In the genomic region with DNA sequence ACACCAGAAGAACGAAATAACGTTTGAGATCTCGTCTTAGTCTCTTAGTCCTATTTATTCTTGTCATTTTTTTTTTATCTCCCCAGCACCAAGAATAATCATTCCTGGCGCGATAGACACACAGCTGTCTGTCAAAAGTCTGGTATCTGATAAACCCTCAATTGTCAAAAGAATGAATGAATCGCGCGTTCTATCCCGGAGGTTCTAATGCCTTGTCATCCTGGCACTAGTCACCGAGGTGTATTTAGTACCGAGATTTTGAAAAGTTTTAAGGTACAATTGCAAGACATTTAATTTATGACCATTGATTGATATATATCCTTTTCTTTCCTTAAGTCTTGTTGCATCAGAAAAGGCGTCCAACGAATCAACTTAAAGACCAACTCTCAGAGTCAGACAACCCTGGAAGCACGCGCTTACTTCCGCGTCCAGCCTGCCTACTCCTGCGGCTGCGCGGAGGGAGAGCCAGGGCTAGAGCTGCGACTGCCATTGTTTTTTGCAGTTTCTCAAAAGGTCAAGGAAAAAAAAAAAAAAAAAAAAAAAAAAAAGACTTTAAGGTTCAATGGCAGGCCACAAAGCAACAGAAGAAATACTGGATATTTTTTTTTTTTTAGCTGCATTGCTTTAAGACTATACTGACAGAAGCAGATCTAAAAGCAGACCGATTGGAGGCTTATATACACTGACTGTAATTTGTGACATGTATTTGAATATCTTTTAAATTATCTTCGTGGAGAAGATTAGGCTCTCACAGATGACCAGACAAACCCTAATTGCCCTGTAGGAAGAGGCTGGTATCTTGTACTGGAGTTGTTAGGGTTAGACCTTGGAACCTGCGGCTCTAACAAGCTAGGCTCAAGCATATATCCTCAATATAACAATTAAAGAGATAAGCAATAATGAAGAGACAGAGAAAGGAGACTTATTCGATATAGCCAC, we compare ENCODE assay signal across 8 mouse cellular contexts. TPM values are rescaled to one million over a fixed set of nuclear protein-coding genes. Genes with fewer than 3 reads are reported as not detected.
DNase-seq lines count a peak whose midpoint lies in the region; ATAC-seq and TF ChIP-seq lines count a peak whose summit lies in the region.

No protein-coding gene starts in this region.

- TF ChIP-seq EP300 in CH12.LX (IDR thresholded peaks at IDR 0.05; ENCODE audit: low read length) = 0 out of 2 replicates have a peak, but pooled peaks have one; percentile 35
- no peak for TF ChIP-seq EP300 in heart, postnatal 0 days (IDR thresholded peaks at IDR 0.05; ENCODE audit: low read depth)
- TF ChIP-seq EP300 in liver, postnatal 0 days (IDR thresholded peaks at IDR 0.05; ENCODE audit: low read depth) = 0 out of 2 replicates have a peak, but pooled peaks have one; percentile 22

- H3K27ac ChIP-seq in CH12.LX (ENCODE audit: insufficient read depth, low read depth) = peak overlapping the region; percentile 57
- H3K27ac ChIP-seq in heart, postnatal 0 days (ENCODE audit: low read depth) = peak overlapping the region; percentile 100
- H3K27ac ChIP-seq in liver, postnatal 0 days (ENCODE audit: low read depth) = peak overlapping the region; percentile 97
- peak overlapping the region; percentile 82 for H3K27ac ChIP-seq in neural tube, embryonic 13.5 days (replicated peaks)

- peak overlapping the region; percentile 80 for H3K9ac ChIP-seq in CH12.LX (ENCODE audit: insufficient read depth, low read depth)
- H3K9ac ChIP-seq in heart, postnatal 0 days (replicated peaks; ENCODE audit: low read depth, low read length) = peak overlapping the region; percentile 97; the same call in 1 of the 2 replicates
- H3K9ac ChIP-seq in liver, postnatal 0 days (replicated peaks) = peak overlapping the region; percentile 93
- 0 out of 2 replicates have a peak overlapping the region, but pooled peaks have one; percentile 98 for H3K9ac ChIP-seq in neural tube, embryonic 13.5 days

- H3K4me2 ChIP-seq in CH12.LX (ENCODE audit: insufficient read depth, low read depth, poor library complexity, severe bottlenecking) = peak overlapping the region; percentile 76
- peak overlapping the region; percentile 77 for H3K4me2 ChIP-seq in heart, postnatal 0 days (ENCODE audit: low read depth, low read length)
- H3K4me2 ChIP-seq in liver, postnatal 0 days (ENCODE audit: low read depth, low read length) = peak overlapping the region; percentile 75
- peak overlapping the region; percentile 85 for H3K4me2 ChIP-seq in neural tube, embryonic 13.5 days

- peak; percentile 86 for DNase-seq in CH12.LX (ENCODE audit: extremely low read depth)
- DNase-seq in brain, embryonic 18.5 days (ENCODE audit: low read depth, low spot score) = peak; percentile 74
- peak; percentile 62 for DNase-seq in fibroblast of lung, adult 2 months (ENCODE audit: low read depth)
- peak; percentile 79 for DNase-seq in heart, postnatal 0 days (ENCODE audit: low spot score)
- DNase-seq in kidney, postnatal 4 days = peak; percentile 78 to 88
- DNase-seq in liver, postnatal 0 days = peak; percentile 68
- DNase-seq in testis, postnatal 14 days (ENCODE audit: low spot score) = peak; percentile 71

- TF ChIP-seq POLR2A in CH12.LX (IDR thresholded peaks at IDR 0.05; ENCODE audit: low read depth, low read length) = no peak; the same call in 1 of the 2 replicates

- 12% methylated on average over 25 of the region's 25 CpGs for WGBS in heart, postnatal 0 days
- 12% methylated on average over 25 of the region's 25 CpGs for WGBS in liver, postnatal 0 days (ENCODE audit: insufficient replicate concordance)
- WGBS in neural tube, embryonic 13.5 days = 12% methylated on average over 25 of the region's 25 CpGs

- peaks cover 40% of the 10 kb centered on the region for H3K79me2 ChIP-seq in CH12.LX (replicated peaks; ENCODE audit: control insufficient read depth, extremely low read depth, insufficient read depth, poor library complexity, severe bottlenecking)

- ATAC-seq in heart, postnatal 0 days (ENCODE audit: insufficient read depth, low read depth) = peak; percentile 56
- peak; percentile 26; the same call in 1 of the 2 replicates for ATAC-seq in liver, postnatal 0 days
- ATAC-seq in neural tube, embryonic 13.5 days (ENCODE audit: low read depth) = peak; percentile 82

- H3K4me3 ChIP-seq in CH12.LX (replicated peaks in 1 of 3; ENCODE audit: low read depth in 2 of 3, low read length in 2 of 3, poor library complexity in 1 of 3) = peak overlapping the region; percentile 43 to 97 (median 94)
- H3K4me3 ChIP-seq in heart, postnatal 0 days (ENCODE audit: low read depth, low read length) = peak overlapping the region; percentile 97
- peak overlapping the region; percentile 85 for H3K4me3 ChIP-seq in liver, postnatal 0 days (ENCODE audit: low read depth, low read length)
- H3K4me3 ChIP-seq in neural tube, embryonic 13.5 days = peak overlapping the region; percentile 97

- dilution Hi-C loops in CH12.LX (cut with MboI; ENCODE audit: extremely low pct_ligation_motif_present, extremely low pct_unique_long_range_greater_than_20kb, low sequenced_read_pairs) = no loop called here

- no peak for TF ChIP-seq CTCF in CH12.LX (conservative IDR thresholded peaks at IDR 0.05 in 1 of 2, IDR thresholded peaks at IDR 0.05 in 1 of 2; ENCODE audit: low read depth in 2 of 2, low read length in 2 of 2)
- TF ChIP-seq CTCF in heart, postnatal 0 days (IDR thresholded peaks at IDR 0.05; ENCODE audit: low read depth) = no peak
- no peak for TF ChIP-seq CTCF in liver, postnatal 0 days (IDR thresholded peaks at IDR 0.05; ENCODE audit: low read depth)

- peaks cover 12 to 25% of the 10 kb centered on the region in 2 experiments; a peak in 3 of 4 replicates for H3K4me1 ChIP-seq in CH12.LX (ENCODE audit: control insufficient read depth in 1 of 2, insufficient read depth in 2 of 2)
- peaks cover 27% of the 10 kb centered on the region for H3K4me1 ChIP-seq in heart, postnatal 0 days (ENCODE audit: control insufficient read depth, insufficient read depth)
- H3K4me1 ChIP-seq in liver, postnatal 0 days (ENCODE audit: insufficient read depth) = peaks cover 18% of the 10 kb centered on the region
- peaks cover 40% of the 10 kb centered on the region for H3K4me1 ChIP-seq in neural tube, embryonic 13.5 days (replicated peaks)

- H3K36me3 ChIP-seq in CH12.LX (replicated peaks in 1 of 2; ENCODE audit: control insufficient read depth in 1 of 2, insufficient read depth in 1 of 2, low read length in 1 of 2) = peaks cover 15 to 18% of the 10 kb centered on the region in 2 experiments
- H3K36me3 ChIP-seq in heart, postnatal 0 days (replicated peaks; ENCODE audit: control insufficient read depth, insufficient read depth, low read length) = peaks cover 7% of the 10 kb centered on the region; the same call in 1 of the 2 replicates
- peaks cover 7% of the 10 kb centered on the region for H3K36me3 ChIP-seq in liver, postnatal 0 days (replicated peaks; ENCODE audit: insufficient read depth, low read length)
- H3K36me3 ChIP-seq in neural tube, embryonic 13.5 days = peaks cover 12% of the 10 kb centered on the region

- no peaks in the 10 kb centered on the region for H3K9me3 ChIP-seq in CH12.LX (replicated peaks; ENCODE audit: low read length)
- H3K9me3 ChIP-seq in heart, postnatal 0 days (replicated peaks; ENCODE audit: control insufficient read depth, low read length) = no peaks in the 10 kb centered on the region
- no peaks in the 10 kb centered on the region for H3K9me3 ChIP-seq in liver, postnatal 0 days (ENCODE audit: low read length)
- no peaks in the 10 kb centered on the region for H3K9me3 ChIP-seq in neural tube, embryonic 13.5 days

- no peak for TF ChIP-seq RAD21 in CH12.LX (IDR thresholded peaks at IDR 0.05; ENCODE audit: low read depth, low read length)

- H3K27me3 ChIP-seq in CH12.LX (replicated peaks) = peaks cover 6% of the 10 kb centered on the region
- H3K27me3 ChIP-seq in heart, postnatal 0 days (ENCODE audit: control insufficient read depth, insufficient read depth, low read length) = no peaks in the 10 kb centered on the region
- no peaks in the 10 kb centered on the region for H3K27me3 ChIP-seq in liver, postnatal 0 days (ENCODE audit: insufficient read depth, low read length)
- 0 out of 2 replicates have a peak, but pooled peaks cover 17% of the 10 kb centered on the region for H3K27me3 ChIP-seq in neural tube, embryonic 13.5 days

- in situ Hi-C loops in CH12.LX (cut with MboI; ENCODE audit: low pct_ligation_motif_present, low pct_unique_long_range_greater_than_20kb, low sequenced_read_pairs) = no loop called here

TF ChIP-seq in CH12.LX, 34 proteins besides CTCF, POLR2A, EP300 and RAD21 (continues in another document):
- TF ChIP-seq ELF1 (IDR thresholded peaks at IDR 0.05; ENCODE audit: low read depth, low read length) (peak; percentile 95), SMC3 (IDR thresholded peaks at IDR 0.05; ENCODE audit: low read depth, low read length) (no peak), NRF1 (IDR thresholded peaks at IDR 0.05; ENCODE audit: low read depth, low read length) (peak; percentile 89), JUN (IDR thresholded peaks at IDR 0.05; ENCODE audit: insufficient read depth, low read depth, low read length) (no peak), USF2 (conservative IDR thresholded peaks at IDR 0.05; ENCODE audit: low read depth, low read length) (no peak), TCF12 (IDR thresholded peaks at IDR 0.05; ENCODE audit: low read depth, low read length) (0 out of 2 replicates have a peak, but pooled peaks have one; percentile 19), IRF4 (IDR thresholded peaks at IDR 0.05; ENCODE audit: low read depth, low read length) (no peak; the same call in 1 of the 2 replicates), ZNF384 (IDR thresholded peaks at IDR 0.05; ENCODE audit: low read depth, low read length) (peak; percentile 97), ZC3H11A (IDR thresholded peaks at IDR 0.05; ENCODE audit: low read depth, low read length) (no peak), MAFK (IDR thresholded peaks at IDR 0.05; ENCODE audit: insufficient replicate concordance, low read length) (no peak), SIN3A (IDR thresholded peaks at IDR 0.05; ENCODE audit: low read length) (peak; percentile 89), UBTF (IDR thresholded peaks at IDR 0.05; ENCODE audit: low read depth, low read length) (no peak), NELFE (IDR thresholded peaks at IDR 0.05; ENCODE audit: low read depth, low read length) (peak; percentile 85), ETS1 (conservative IDR thresholded peaks at IDR 0.05; ENCODE audit: low read depth, low read length) (no peak), HCFC1 (IDR thresholded peaks at IDR 0.05; ENCODE audit: low read depth, low read length) (no peak), MXI1 (IDR thresholded peaks at IDR 0.05; ENCODE audit: low read depth, low read length) (peak; percentile 54; the same call in 1 of the 2 replicates)

RNA-seq across cellular contexts. Expression of gene Ubr2, which starts 0.6 kb away (rescaled TPM):
- total RNA-seq in CH12.LX (2012; rRNA removed) = 32.2 and 39.6 TPM in 2 replicates
- total RNA-seq in CH12.LX (2014; rRNA removed) = 19.5 and 20.4 TPM in 2 replicates
- polyA plus RNA-seq in CH12.LX (2012; ENCODE audit: insufficient read length, low read depth) = 50.9 and 52.6 TPM in 2 replicates
- 33.4 and 37.4 TPM in 2 replicates for total RNA-seq in heart, postnatal 0 days (2014; rRNA removed; ENCODE audit: low replicate concordance)
- polyA plus RNA-seq in heart, postnatal 0 days (2015; fragmentation: Nextera tagmentation; extraction: Ambion mirVana) = 10.8 and 11.2 TPM in 2 replicates
- polyA plus RNA-seq in liver, postnatal 0 days (2015; fragmentation: Nextera tagmentation; extraction: Ambion mirVana) = 6.1 and 6.6 TPM in 2 replicates
- 15.5 and 17.8 TPM in 2 replicates for polyA plus RNA-seq in neural tube, embryonic 13.5 days (2015; fragmentation: Nextera tagmentation; extraction: Ambion mirVana)

Comparison
In these comparisons a context has a peak if more than half of its experiments do, and no peak if none do; other contexts are left out.
1. Peak in every context shown above with its lines: DNase-seq, ATAC-seq, H3K4me3 ChIP-seq and H3K27ac ChIP-seq.
2. ATAC-seq: peak in every context shown above with its lines; median percentile 82 in neural tube, embryonic 13.5 days; 56 in heart, postnatal 0 days; 26 in liver, postnatal 0 days.